Mouse (Mus musculus): ENCODE measurements at regions not wholly inside any gene's neighbourhood (a gene's known extent, or its start where the extent isn't known, plus 50 kb on each side); places are given as distances from the start of the nearest gene placed in this dataset.

DNA sequence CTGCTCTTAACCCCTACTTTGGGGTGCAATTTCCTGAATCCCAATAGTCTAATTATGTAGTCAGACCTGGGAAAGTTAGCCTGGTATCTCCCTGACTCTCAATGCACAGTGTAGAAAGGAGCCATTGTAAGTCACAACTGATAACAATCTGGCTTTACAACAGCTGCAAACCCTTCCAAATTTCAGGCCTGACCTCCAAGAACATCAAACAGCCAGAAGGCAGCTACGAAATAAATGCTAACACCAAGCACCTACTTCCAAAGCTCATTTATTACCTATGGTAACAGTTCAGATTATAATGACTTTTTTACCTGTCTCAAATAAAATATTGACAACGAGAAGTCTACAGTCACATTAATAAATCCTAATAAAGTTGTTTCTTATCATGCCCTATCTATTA, 485.8 kb upstream of the Adgrl2 start:
- no peak for TF ChIP-seq FLI1 (IDR thresholded peaks at IDR 0.05; ENCODE audit: low read length)
- TF ChIP-seq GATA1 (IDR thresholded peaks at IDR 0.05; ENCODE audit: borderline replicate concordance, low read length): no peak

Measured in megakaryocyte, embryonic 14.5 days (primary cell).